Mouse (Mus musculus): ENCODE data around the gene Gse1. TPM values are rescaled to one million over a fixed set of nuclear protein-coding genes. Genes with fewer than 3 reads are reported as not detected.

Gene Gse1
- polyA plus RNA-seq, 1 experiment from 2014 or later: 10.8 TPM

- Histone ChIP-seq H3K4me3 (replicated peaks) (no peak overlapping the region), H3K4me1 (peaks cover 29% of the 10 kb centered on the region), H3K9me3 (no peaks in the 10 kb centered on the region), H3K27me3 (replicated peaks) (no peaks in the 10 kb centered on the region), H3K4me2 (peak overlapping the region; percentile 53), H3K27ac (peak overlapping the region; percentile 72), H3K9ac (no peak overlapping the region), H3K36me3 (no peaks in the 10 kb centered on the region)
- ATAC-seq (ENCODE audit: insufficient read depth, low FRiP score, low read depth): no peak
- WGBS: 23% methylated on average over 5 of the region's 5 CpGs
These were observed 106.6 kb downstream of the Gse1 start for GRCm38 (mm10) chr8:120334878-120335261.

DNA sequence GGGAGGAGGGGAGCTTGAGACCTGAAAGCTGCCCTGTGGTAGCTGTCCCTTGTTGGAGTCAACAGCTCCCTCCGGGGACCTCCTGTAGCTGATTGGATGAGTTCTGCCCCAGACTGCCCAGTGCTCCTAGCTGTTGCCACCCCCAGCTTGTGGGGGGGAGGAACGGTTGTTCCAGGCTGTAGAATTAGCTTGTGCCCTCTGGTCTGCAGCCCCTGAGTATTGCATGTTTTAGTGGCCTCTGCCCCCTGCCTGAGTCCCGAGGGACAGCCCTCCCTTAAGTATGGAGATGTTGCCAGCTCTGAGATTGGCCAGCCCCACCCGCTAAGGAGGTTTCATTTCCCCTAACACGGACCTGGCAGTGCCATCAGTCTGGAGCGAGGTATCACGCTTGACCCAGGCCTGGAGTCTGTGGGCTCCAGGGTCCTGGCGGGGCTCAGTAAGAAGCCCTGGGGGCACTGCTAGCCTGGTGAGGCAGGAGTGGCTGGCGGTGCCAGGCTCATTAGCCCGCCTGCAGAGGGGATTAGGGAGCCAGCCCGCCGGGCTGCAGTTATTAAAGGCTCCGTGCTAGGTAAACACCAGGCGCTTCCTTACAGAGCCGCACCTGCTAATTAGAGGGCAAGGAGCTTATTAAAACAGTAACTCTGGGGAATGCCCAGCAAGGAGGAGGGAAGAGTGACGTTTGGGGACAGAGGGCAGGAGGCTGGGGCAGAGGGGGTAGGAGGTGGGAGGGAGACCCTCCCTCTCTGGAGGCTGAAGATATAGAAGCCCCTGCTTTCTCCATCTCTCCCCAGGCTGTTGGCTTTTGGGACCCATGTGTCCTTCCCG is 107.2 kb downstream of the Gse1 start:
- Histone ChIP-seq H3K27ac (peak overlapping the region; percentile 72), H3K9ac (no peak overlapping the region; the same call in 1 of the 2 replicates)
- WGBS: 14% methylated on average over 17 of the region's 17 CpGs

GRCm38 (mm10) chr8:120336087-120336380 is 107.8 kb downstream of the Gse1 start:
- Histone ChIP-seq H3K4me1 (peaks cover 29% of the 10 kb centered on the region), H3K4me2 (peak overlapping the region; percentile 53), H3K36me3 (no peaks in the 10 kb centered on the region), H3K9me3 (no peaks in the 10 kb centered on the region), H3K4me3 (replicated peaks) (no peak overlapping the region), H3K9ac (no peak overlapping the region), H3K27me3 (replicated peaks) (no peaks in the 10 kb centered on the region), H3K27ac (peak overlapping the region; percentile 72; the same call in 1 of the 2 replicates)
- ATAC-seq (ENCODE audit: insufficient read depth, low FRiP score, low read depth): 0 out of 2 replicates have a peak, but pooled peaks have one; percentile 1
- 6% methylated on average over 9 of the region's 9 CpGs for WGBS

More for the DNA sequence above, 107.2 kb downstream of the Gse1 start:
- peaks cover 29% of the 10 kb centered on the region for H3K4me1 ChIP-seq
- H3K27me3 ChIP-seq (replicated peaks): no peaks in the 10 kb centered on the region
- H3K9me3 ChIP-seq: no peaks in the 10 kb centered on the region
- H3K36me3 ChIP-seq: no peaks in the 10 kb centered on the region
- peak overlapping the region; percentile 10; the same call in 1 of the 2 replicates for H3K4me3 ChIP-seq (replicated peaks)
- peak overlapping the region; percentile 53 for H3K4me2 ChIP-seq
- ATAC-seq (ENCODE audit: insufficient read depth, low FRiP score, low read depth): peak; percentile 9; the same call in 1 of the 2 replicates

GRCm38 (mm10) chr8:120336909-120337555 is 108.8 kb downstream of the Gse1 start:
- Histone ChIP-seq H3K9me3 (no peaks in the 10 kb centered on the region), H3K4me3 (replicated peaks) (no peak overlapping the region), H3K27ac (no peak overlapping the region), H3K9ac (no peak overlapping the region), H3K27me3 (replicated peaks) (no peaks in the 10 kb centered on the region), H3K36me3 (no peaks in the 10 kb centered on the region), H3K4me1 (peaks cover 26% of the 10 kb centered on the region), H3K4me2 (no peak overlapping the region)
- ATAC-seq (ENCODE audit: insufficient read depth, low FRiP score, low read depth): no peak
- WGBS: 62% methylated on average over 5 of the region's 5 CpGs

DNA sequence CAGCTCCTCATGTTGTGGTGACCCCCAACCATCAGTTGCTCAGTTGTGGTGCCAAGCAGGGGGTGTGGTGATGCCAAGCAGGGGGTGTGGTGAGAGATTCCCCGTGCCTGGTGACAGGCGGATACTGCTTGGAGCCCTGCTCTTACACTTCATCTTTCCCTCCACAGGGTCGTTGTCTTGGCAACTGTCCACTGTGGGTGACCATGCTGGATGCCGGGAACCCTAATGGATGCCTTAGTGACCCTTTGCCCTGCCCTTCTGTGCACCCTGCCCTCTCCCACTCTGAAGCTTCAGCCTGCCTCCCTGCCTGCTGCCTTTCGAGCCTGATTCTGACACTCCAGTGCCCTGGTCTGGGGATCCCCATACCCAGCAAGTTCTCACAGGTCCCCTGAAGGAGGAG is 109.4 kb downstream of the Gse1 start:
- ATAC-seq (ENCODE audit: insufficient read depth, low FRiP score, low read depth): no peak
- Histone ChIP-seq H3K4me1 (peaks cover 24% of the 10 kb centered on the region), H3K9me3 (no peaks in the 10 kb centered on the region), H3K4me3 (replicated peaks) (no peak overlapping the region), H3K27me3 (replicated peaks) (no peaks in the 10 kb centered on the region), H3K27ac (no peak overlapping the region), H3K9ac (no peak overlapping the region), H3K4me2 (no peak overlapping the region), H3K36me3 (no peaks in the 10 kb centered on the region)
- 60% methylated on average over 5 of the region's 5 CpGs for WGBS

DNA sequence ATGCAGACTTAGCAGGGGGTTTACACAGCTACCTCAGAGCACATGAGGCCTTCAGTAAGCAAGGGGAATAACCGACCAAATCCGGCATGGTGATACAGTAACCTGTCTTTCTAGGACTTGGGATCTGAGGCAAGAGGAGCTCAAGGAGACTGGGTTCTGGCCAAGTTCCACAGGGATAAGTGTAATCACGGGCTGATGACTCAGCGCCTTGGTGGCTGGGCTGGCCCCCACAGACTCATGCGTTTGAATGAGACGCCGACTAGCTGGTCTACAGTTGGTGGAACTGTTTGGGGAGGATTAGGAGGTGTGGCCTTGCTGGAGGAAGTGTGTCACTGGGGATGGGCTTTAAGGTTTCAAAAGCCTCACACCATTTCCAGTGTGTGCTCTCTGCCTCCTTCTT is 110.4 kb downstream of the Gse1 start:
- H3K27ac ChIP-seq: no peak overlapping the region
- no peaks in the 10 kb centered on the region for H3K9me3 ChIP-seq
- peaks cover 22% of the 10 kb centered on the region for H3K4me1 ChIP-seq
- 80% methylated on average over 7 of the region's 7 CpGs for WGBS
- H3K36me3 ChIP-seq: no peaks in the 10 kb centered on the region
- ATAC-seq (ENCODE audit: insufficient read depth, low FRiP score, low read depth): no peak
- no peak overlapping the region for H3K4me2 ChIP-seq
- no peak overlapping the region for H3K4me3 ChIP-seq (replicated peaks)
- H3K27me3 ChIP-seq (replicated peaks): no peaks in the 10 kb centered on the region
- no peak overlapping the region for H3K9ac ChIP-seq

DNA sequence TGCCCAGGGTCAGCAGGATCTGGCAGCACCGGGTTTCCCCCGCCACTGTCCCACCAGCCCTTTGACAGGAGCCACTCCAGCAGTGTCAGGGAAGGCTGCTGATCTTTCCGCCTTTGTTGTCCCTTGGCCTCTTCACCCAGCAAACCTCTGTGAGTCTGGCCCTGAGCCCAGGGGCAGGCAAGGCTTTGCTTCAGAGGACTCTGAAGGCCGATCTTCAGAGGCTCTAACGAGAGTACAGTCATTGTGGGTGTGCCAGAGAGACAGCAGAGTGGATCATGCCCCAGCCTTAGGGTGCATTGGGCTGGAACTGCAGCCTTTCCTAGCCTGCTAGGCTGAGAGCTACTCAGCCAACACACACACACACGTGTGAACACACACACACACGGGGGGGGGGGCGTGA is 111.5 kb downstream of the Gse1 start:
- Histone ChIP-seq H3K9ac (no peak overlapping the region), H3K27ac (no peak overlapping the region), H3K4me3 (replicated peaks) (no peak overlapping the region), H3K4me2 (no peak overlapping the region), H3K9me3 (no peaks in the 10 kb centered on the region), H3K36me3 (no peaks in the 10 kb centered on the region), H3K27me3 (replicated peaks) (no peaks in the 10 kb centered on the region), H3K4me1 (peaks cover 17% of the 10 kb centered on the region)
- 57% methylated on average over 7 of the region's 8 CpGs for WGBS
- ATAC-seq (ENCODE audit: insufficient read depth, low FRiP score, low read depth): no peak

GRCm38 (mm10) chr8:120341124-120341523 is 112.9 kb downstream of the Gse1 start:
- peaks cover 7% of the 10 kb centered on the region for H3K4me1 ChIP-seq
- H3K27ac ChIP-seq: no peak overlapping the region
- ATAC-seq (ENCODE audit: insufficient read depth, low FRiP score, low read depth): no peak
- 81% methylated on average over 10 of the region's 10 CpGs for WGBS
- H3K9me3 ChIP-seq: no peaks in the 10 kb centered on the region
- H3K36me3 ChIP-seq: no peaks in the 10 kb centered on the region
- no peak overlapping the region for H3K9ac ChIP-seq
- no peak overlapping the region for H3K4me2 ChIP-seq
- H3K27me3 ChIP-seq (replicated peaks): no peaks in the 10 kb centered on the region
- H3K4me3 ChIP-seq (replicated peaks): no peak overlapping the region

DNA sequence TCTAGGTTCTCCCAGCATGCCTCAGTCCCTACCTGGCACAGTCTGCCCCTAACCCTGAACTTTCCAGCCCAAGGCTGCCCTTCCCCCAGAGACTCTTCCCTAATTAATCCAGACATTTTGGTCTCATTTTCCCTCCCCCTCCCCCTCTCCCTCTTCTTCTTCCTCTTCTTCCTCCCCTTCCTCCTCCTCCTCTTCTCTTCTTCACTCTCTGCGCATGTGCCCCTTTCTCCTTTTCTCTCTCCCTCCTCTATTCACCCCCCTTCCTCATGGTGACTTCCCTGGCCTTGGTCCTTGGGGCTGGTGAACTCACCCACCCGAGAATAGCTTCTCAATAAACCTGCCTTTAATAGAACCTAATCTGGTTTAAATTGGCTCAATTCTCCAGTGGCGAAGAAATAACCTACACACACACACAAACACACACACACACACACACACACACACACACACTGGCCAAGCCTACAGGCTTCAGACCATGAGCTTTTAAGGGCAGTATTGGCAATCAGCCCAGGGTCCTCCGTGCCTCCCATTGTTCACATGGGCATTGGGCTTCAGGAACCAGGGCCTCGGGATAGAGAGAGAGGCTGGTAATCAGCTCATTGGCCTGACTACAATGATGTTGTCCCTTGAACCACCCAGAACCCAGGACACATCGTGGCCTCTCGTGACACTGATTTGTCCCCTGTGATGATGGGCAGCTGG is 114.7 kb downstream of the Gse1 start:
- no peaks in the 10 kb centered on the region for H3K27me3 ChIP-seq (replicated peaks)
- H3K4me3 ChIP-seq (replicated peaks): no peak overlapping the region
- no peak overlapping the region for H3K9ac ChIP-seq
- no peaks in the 10 kb centered on the region for H3K36me3 ChIP-seq
- H3K27ac ChIP-seq: no peak overlapping the region
- no peak overlapping the region for H3K4me2 ChIP-seq
- ATAC-seq (ENCODE audit: insufficient read depth, low FRiP score, low read depth): no peak
- peaks cover 11% of the 10 kb centered on the region; the same call in 1 of the 2 replicates for H3K4me1 ChIP-seq
- 70% methylated on average over 7 of the region's 7 CpGs for WGBS
- H3K9me3 ChIP-seq: no peaks in the 10 kb centered on the region

DNA sequence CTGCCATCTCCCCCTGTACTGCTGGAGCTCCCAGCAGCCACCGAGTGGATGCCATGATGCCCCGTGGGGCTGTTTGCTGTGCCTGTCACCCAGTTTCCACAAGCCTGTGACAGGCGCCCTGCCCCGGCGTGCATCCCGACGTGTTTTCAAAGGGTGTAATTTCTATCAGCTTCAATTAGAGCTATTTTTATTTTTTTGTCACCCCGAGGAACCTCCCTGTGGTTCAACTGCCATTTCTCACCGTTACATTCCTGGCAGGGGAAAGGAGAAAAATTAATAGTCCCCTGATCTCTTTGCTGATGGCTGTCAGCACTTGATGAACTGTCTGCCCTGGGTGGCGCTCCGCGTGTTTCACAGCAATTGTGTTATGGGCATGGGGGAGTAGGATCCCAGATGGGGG is 115.3 kb downstream of the Gse1 start:
- H3K36me3 ChIP-seq: no peaks in the 10 kb centered on the region
- H3K9ac ChIP-seq: no peak overlapping the region
- no peaks in the 10 kb centered on the region for H3K27me3 ChIP-seq (replicated peaks)
- ATAC-seq (ENCODE audit: insufficient read depth, low FRiP score, low read depth): no peak
- H3K9me3 ChIP-seq: no peaks in the 10 kb centered on the region
- H3K27ac ChIP-seq: no peak overlapping the region
- H3K4me3 ChIP-seq (replicated peaks): no peak overlapping the region
- WGBS: 78% methylated on average over 12 of the region's 12 CpGs
- H3K4me2 ChIP-seq: no peak overlapping the region
- H3K4me1 ChIP-seq: peaks cover 14% of the 10 kb centered on the region; the same call in 1 of the 2 replicates

DNA sequence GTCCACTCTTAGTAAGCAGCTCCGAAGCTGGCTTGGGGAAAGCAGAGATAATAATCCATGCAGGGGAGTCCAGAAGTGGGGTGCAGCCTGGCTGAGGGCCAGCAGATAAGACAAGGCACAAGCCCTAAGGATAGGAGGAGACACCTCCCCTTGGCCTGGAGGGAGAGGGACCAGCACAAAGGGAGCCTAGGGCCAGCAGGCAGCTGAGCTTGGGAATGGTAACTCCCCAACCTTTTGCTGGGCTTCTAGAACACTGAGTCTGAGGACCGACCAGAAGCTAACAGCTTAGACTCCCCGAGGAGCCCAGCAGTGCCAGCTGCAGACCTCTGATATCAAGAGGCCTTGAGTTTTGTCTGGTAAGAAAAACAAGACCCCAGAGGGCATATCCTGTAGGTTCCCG is 115.9 kb downstream of the Gse1 start:
- Histone ChIP-seq H3K4me1 (peaks cover 14% of the 10 kb centered on the region; the same call in 1 of the 2 replicates), H3K27me3 (replicated peaks) (no peaks in the 10 kb centered on the region), H3K4me2 (no peak overlapping the region), H3K4me3 (replicated peaks) (no peak overlapping the region), H3K9me3 (no peaks in the 10 kb centered on the region), H3K36me3 (no peaks in the 10 kb centered on the region), H3K9ac (no peak overlapping the region), H3K27ac (no peak overlapping the region)
- 38% methylated on average over 4 of the region's 4 CpGs for WGBS
- no peak for ATAC-seq (ENCODE audit: insufficient read depth, low FRiP score, low read depth)

DNA sequence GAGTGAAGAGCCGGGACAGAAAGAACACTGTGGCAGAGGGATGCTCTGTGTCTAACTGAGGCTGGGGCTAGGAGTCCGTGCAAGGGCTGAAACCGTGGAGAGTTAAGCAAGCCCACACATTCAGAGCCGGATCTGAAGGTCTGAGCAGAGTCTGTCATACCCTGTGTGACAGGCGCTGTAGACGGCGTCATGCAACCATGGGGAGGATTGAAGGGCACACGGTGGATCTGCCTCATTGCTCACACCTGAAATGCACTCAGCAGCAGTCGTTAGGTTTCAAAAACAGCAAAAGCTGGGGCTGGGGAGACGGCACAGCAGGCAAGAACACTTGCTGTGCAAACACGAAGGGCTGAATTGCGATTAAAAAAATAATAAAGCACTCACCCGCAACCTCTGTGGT is 116.3 kb downstream of the Gse1 start:
- 52% methylated on average over 13 of the region's 13 CpGs for WGBS
- H3K4me3 ChIP-seq (replicated peaks): no peak overlapping the region
- H3K4me2 ChIP-seq: no peak overlapping the region
- no peaks in the 10 kb centered on the region for H3K36me3 ChIP-seq
- no peak overlapping the region for H3K9ac ChIP-seq
- no peaks in the 10 kb centered on the region for H3K9me3 ChIP-seq
- no peak overlapping the region for H3K27ac ChIP-seq
- no peaks in the 10 kb centered on the region for H3K27me3 ChIP-seq (replicated peaks)
- no peak for ATAC-seq (ENCODE audit: insufficient read depth, low FRiP score, low read depth)
- H3K4me1 ChIP-seq: peaks cover 14% of the 10 kb centered on the region; the same call in 1 of the 2 replicates

All from stomach, embryonic 15.5 days (tissue).